Comparison of ENCODE assay signal across 10 mouse cellular contexts in genomic region chr5:46790536-46790935, GRCm38 (mm10).
A peak's percentile ranks its signal among the peaks of the same experiment; 100 is the strongest.
DNase-seq lines count a peak whose midpoint lies in the region; ATAC-seq and TF ChIP-seq lines count a peak whose summit lies in the region.
"Had no signal": no experiment of that assay in that cellular context is flagged by ENCODE, and none has a peak within 500 bp of the region (broad histone marks: within the 10 kb centered on the region; RNA-seq: fewer than 3 reads in every experiment).

No protein-coding gene starts in this region.

- no peak overlapping the region for H3K4me3 ChIP-seq in kidney, adult 2 months (ENCODE audit: insufficient read depth, low read depth, low read length)
- no peak overlapping the region for H3K4me3 ChIP-seq in forebrain, embryonic 13.5 days
- H3K4me3 ChIP-seq in lung, adult 2 months (replicated peaks; ENCODE audit: extremely low read depth, low read depth, low read length): no peak overlapping the region
- H3K4me3 ChIP-seq in heart, embryonic 11.5 days (ENCODE audit: low read depth, low read length): no peak overlapping the region
- H3K4me3 ChIP-seq: liver, embryonic 15.5 days had no signal

- no peak for TF ChIP-seq POLR2A in kidney, adult 2 months (IDR thresholded peaks at IDR 0.05; ENCODE audit: low read depth, low read length)
- TF ChIP-seq POLR2A in lung, adult 2 months (IDR thresholded peaks at IDR 0.05; ENCODE audit: borderline replicate concordance, extremely low read depth, low read depth, low read length): no peak

- no peak overlapping the region for H3K27ac ChIP-seq in kidney, adult 2 months (ENCODE audit: insufficient read depth, low read depth, low read length)
- 0 out of 2 replicates have a peak overlapping the region, but pooled peaks have one; percentile 14 for H3K27ac ChIP-seq in forebrain, embryonic 13.5 days
- no peak overlapping the region for H3K27ac ChIP-seq in heart, embryonic 11.5 days (ENCODE audit: low read depth, low read length)
- H3K27ac ChIP-seq: liver, embryonic 15.5 days had no signal

- peak; percentile 94 for ATAC-seq in forebrain, embryonic 13.5 days
- ATAC-seq in heart, embryonic 11.5 days (replicated peaks; ENCODE audit: insufficient number of reproducible peaks, low FRiP score, low TSS enrichment): no peak

- DNase-seq in kidney, adult 2 months: peak; percentile 44
- DNase-seq in kidney, adult 18-20 months: no peak
- DNase-seq in adrenal gland, postnatal 14 days: peak; percentile 44
- DNase-seq in lung, adult 2 months: peak; percentile 6
- no peak for DNase-seq in cerebellum, adult 11-12 months
- no peak for DNase-seq in thymus, postnatal 4 days

- no peaks in the 10 kb centered on the region for H3K4me1 ChIP-seq in kidney, adult 2 months (ENCODE audit: control insufficient read depth, insufficient read depth, low read length)
- H3K4me1 ChIP-seq in forebrain, embryonic 13.5 days: peaks cover 22% of the 10 kb centered on the region
- H3K4me1 ChIP-seq in lung, adult 2 months (ENCODE audit: control insufficient read depth, insufficient read depth, low read length): no peaks in the 10 kb centered on the region
- H3K4me1 ChIP-seq in heart, embryonic 11.5 days (ENCODE audit: control insufficient read depth, insufficient read depth, low read length): 0 out of 2 replicates have a peak, but pooled peaks cover 3% of the 10 kb centered on the region
- H3K4me1 ChIP-seq: liver, embryonic 15.5 days had no signal

- no peaks in the 10 kb centered on the region for H3K27me3 ChIP-seq in kidney, adult 2 months (replicated peaks; ENCODE audit: control insufficient read depth, insufficient read depth, low read length)
- H3K27me3 ChIP-seq in forebrain, embryonic 13.5 days: no peaks in the 10 kb centered on the region
- H3K27me3 ChIP-seq in heart, embryonic 11.5 days (ENCODE audit: control insufficient read depth, insufficient read depth, low read length): no peaks in the 10 kb centered on the region
- H3K27me3 ChIP-seq: CH12.LX; liver, embryonic 15.5 days had no signal

- H3K4me2 ChIP-seq in forebrain, embryonic 13.5 days: no peak overlapping the region
- no peak overlapping the region for H3K4me2 ChIP-seq in heart, embryonic 11.5 days
- H3K4me2 ChIP-seq: liver, embryonic 15.5 days had no signal

- H3K9me3 ChIP-seq in forebrain, embryonic 13.5 days (replicated peaks): no peaks in the 10 kb centered on the region
- no peaks in the 10 kb centered on the region for H3K9me3 ChIP-seq in heart, embryonic 11.5 days (replicated peaks; ENCODE audit: control insufficient read depth, low read length)
- H3K9me3 ChIP-seq: liver, embryonic 15.5 days had no signal

- WGBS in kidney, adult 2 months: 49% methylated on average over 3 of the region's 3 CpGs
- WGBS in forebrain, embryonic 13.5 days: 6% methylated on average over 3 of the region's 3 CpGs
- WGBS in lung, adult 2 months: 45% methylated on average over 3 of the region's 3 CpGs
- WGBS in heart, embryonic 11.5 days (ENCODE audit: insufficient replicate concordance): 63% methylated on average over 3 of the region's 3 CpGs

- H3K36me3 ChIP-seq in kidney, adult 2 months (ENCODE audit: control insufficient read depth, insufficient read depth, low read length): no peaks in the 10 kb centered on the region
- no peaks in the 10 kb centered on the region for H3K36me3 ChIP-seq in forebrain, embryonic 13.5 days (ENCODE audit: poor library complexity, severe bottlenecking)
- no peaks in the 10 kb centered on the region for H3K36me3 ChIP-seq in heart, embryonic 11.5 days (ENCODE audit: control insufficient read depth, insufficient read depth, low read length)
- H3K36me3 ChIP-seq: liver, embryonic 15.5 days had no signal

- no peak for TF ChIP-seq CTCF in kidney, adult 2 months (conservative IDR thresholded peaks at IDR 0.05; ENCODE audit: insufficient read depth, insufficient read length, low read depth, low read length)
- no peak for TF ChIP-seq CTCF in lung, adult 2 months (IDR thresholded peaks at IDR 0.05; ENCODE audit: insufficient read depth, low read length)

- no peak overlapping the region for H3K9ac ChIP-seq in forebrain, embryonic 13.5 days
- no peak overlapping the region for H3K9ac ChIP-seq in heart, embryonic 11.5 days (ENCODE audit: low read depth, low read length)
- H3K9ac ChIP-seq: liver, embryonic 15.5 days had no signal

Comparison
In these comparisons a context has a peak if more than half of its experiments do, and no peak if none do; other contexts are left out.
1. DNase-seq: peak in kidney, adult 2 months (single experiment), adrenal gland, postnatal 14 days (single experiment) and lung, adult 2 months (single experiment); none in kidney, adult 18-20 months (single experiment), cerebellum, adult 11-12 months (single experiment) and thymus, postnatal 4 days (single experiment).